Mouse (Mus musculus): ENCODE measurements around the gene Acer1. TPM values are rescaled to one million over a fixed set of nuclear protein-coding genes. Genes with fewer than 3 reads are reported as not detected.

Acer1 gene
- total RNA-seq, 4 experiments from 2014 or later = not detected

Other genes with a start within 250 kb of the Acer1 start
- gene Nrtn, start 224.6 kb downstream of the Acer1 start, total RNA-seq (2022) = 1 to 10 TPM; 1.9 to 5.0 (median 3.5) TPM
- 10 to 100 TPM; 12.6 to 17.4 (median 15.4) TPM for gene Dus3l, start 217.4 kb downstream of the Acer1 start, total RNA-seq (2022)
- gene Prr22, start 211.9 kb downstream of the Acer1 start, total RNA-seq (2022) = under 1 TPM in 1 of 4 experiments, not detected in 3; 0.12 TPM
- 1 to 10 TPM; 1.8 to 3.6 (median 2.5) TPM for gene Rfx2, start 151.1 kb downstream of the Acer1 start, total RNA-seq (2022)
- not detected for gene Acsbg2, start 107.7 kb downstream of the Acer1 start, total RNA-seq (2022)
- not detected for gene 1700061G19Rik, start 106.6 kb downstream of the Acer1 start, total RNA-seq (2022)
- 10 to 100 TPM; 19.5 to 24.2 (median 21.8) TPM for gene Mllt1, start 46.7 kb downstream of the Acer1 start, total RNA-seq (2022)
- gene Clpp, start 8.2 kb upstream of the Acer1 start, total RNA-seq (2022) = 10 to 100 TPM; 35.8 to 39.5 (median 37.5) TPM
- gene Alkbh7, start 15.2 kb upstream of the Acer1 start, total RNA-seq (2022) = 10 to 100 TPM; 20.2 to 27.1 (median 21.9) TPM
- gene Pspn, start 17.9 kb upstream of the Acer1 start, total RNA-seq (2022) = not detected
- 10 to 100 TPM; 13.3 to 17.5 (median 15.5) TPM for gene Gtf2f1, start 29.2 kb upstream of the Acer1 start, total RNA-seq (2022)
- under 1 TPM in 1 of 4 experiments, not detected in 3; 0.27 TPM for gene Gm17949, start 29.3 kb upstream of the Acer1 start, total RNA-seq (2022)
- gene Khsrp, start 49.4 kb upstream of the Acer1 start, total RNA-seq (2022) = 10 to 100 TPM; 23.3 to 29.9 (median 27.2) TPM
- not detected for gene Slc25a41, start 59.5 kb upstream of the Acer1 start, total RNA-seq (2022)
- gene Crb3, start 77.0 kb upstream of the Acer1 start, total RNA-seq (2022) = under 1 TPM in 1 of 4 experiments, not detected in 3; 0.34 TPM
- 10 to 100 TPM; 28.2 to 32.7 (median 31.3) TPM for gene Slc25a23, start 77.7 kb upstream of the Acer1 start, total RNA-seq (2022)
- under 1 TPM in 3 of 4 experiments, not detected in 1; 0.12 to 0.52 (median 0.44) TPM for gene Dennd1c, start 96.4 kb upstream of the Acer1 start, total RNA-seq (2022)
- under 1 TPM; 0.53 to 0.88 (median 0.64) TPM for gene Tubb4a, start 105.7 kb upstream of the Acer1 start, total RNA-seq (2022)
- gene Tnfsf9, start 123.2 kb upstream of the Acer1 start, total RNA-seq (2022) = under 1 TPM in 1 of 4 experiments, not detected in 3; 0.38 TPM
- gene Cd70, start 167.7 kb upstream of the Acer1 start, total RNA-seq (2022) = not detected
- gene Tnfsf14, start 212.1 kb upstream of the Acer1 start, total RNA-seq (2022) = not detected
- 10 to 100 TPM in 3 of 4 experiments, 1 to 10 TPM in 1; 8.4 to 33.5 (median 14.9) TPM for gene C3, start 246.0 kb upstream of the Acer1 start, total RNA-seq (2022)

All from gastrocnemius, adult 8-10 months (tissue).